Mouse (Mus musculus): ENCODE results near the gene Ephb3. TPM values are rescaled to one million over a fixed set of nuclear protein-coding genes. Genes with fewer than 3 reads are reported as not detected.

The Ephb3 gene
- total RNA-seq, 2 experiments from 2014 or later: 0.59 to 0.84 TPM

- Histone ChIP-seq H3K27ac (no peak overlapping the region), H3K4me3 (no peak overlapping the region)
- intact Hi-C loops (cut with DNase I): no loop called here
- no peak for DNase-seq
- TF ChIP-seq CTCF (IDR thresholded peaks at IDR 0.05): no peak
Observed at GRCm38 (mm10) chr16:21255574-21256304, 51.2 kb downstream of the Ephb3 start.

GRCm38 (mm10) chr16:21256514-21257305 lies 52.2 kb downstream of the Ephb3 start:
- no peak overlapping the region for H3K4me3 ChIP-seq
- H3K27ac ChIP-seq: no peak overlapping the region
- no peak for DNase-seq
- intact Hi-C loops (cut with DNase I): no loop called here
- no peak for TF ChIP-seq CTCF (IDR thresholded peaks at IDR 0.05)

- no peak overlapping the region for H3K27ac ChIP-seq
- DNase-seq: no peak
- no peak for TF ChIP-seq CTCF (IDR thresholded peaks at IDR 0.05)
- intact Hi-C loops (cut with DNase I): no loop called here
- no peak overlapping the region for H3K4me3 ChIP-seq
Observed at GRCm38 (mm10) chr16:21265417-21265816, 60.9 kb downstream of the Ephb3 start.

- TF ChIP-seq CTCF (IDR thresholded peaks at IDR 0.05): no peak
- Histone ChIP-seq H3K27ac (no peak overlapping the region), H3K4me3 (no peak overlapping the region)
- intact Hi-C loops (cut with DNase I): no loop called here
- no peak for DNase-seq
Observed at GRCm38 (mm10) chr16:21269775-21270174, 65.2 kb downstream of the Ephb3 start.

- no peak for TF ChIP-seq CTCF (IDR thresholded peaks at IDR 0.05)
- no peak overlapping the region for H3K27ac ChIP-seq
- DNase-seq: no peak
- intact Hi-C loops (cut with DNase I): no loop called here
- no peak overlapping the region for H3K4me3 ChIP-seq
Observed at GRCm38 (mm10) chr16:21271773-21272247, 67.3 kb downstream of the Ephb3 start.

GRCm38 (mm10) chr16:21272748-21273147 lies 68.2 kb downstream of the Ephb3 start:
- H3K4me3 ChIP-seq: no peak overlapping the region
- DNase-seq: no peak
- no peak for TF ChIP-seq CTCF (IDR thresholded peaks at IDR 0.05)
- no peak overlapping the region for H3K27ac ChIP-seq
- intact Hi-C loops (cut with DNase I): no loop called here

Small RNA genes within 50 kb of the gene (microRNA-seq; reads per million reads assigned to microRNA genes)
- gene Mir7680: not detected

Other genes with a start within 250 kb of the Ephb3 start
- not detected for gene Teddm3, start 50.8 kb upstream of the Ephb3 start, total RNA-seq (2021)
- gene Vps8, start 218.4 kb downstream of the Ephb3 start, total RNA-seq (2021): 1 to 10 TPM; 7.7 to 7.8 TPM

Measured in gastrocnemius, adult 2 months (tissue).